Mouse (Mus musculus) liver, embryonic 16.5 days (tissue): ENCODE data around the gene Ces2f. TPM values are rescaled to one million over a fixed set of nuclear protein-coding genes. Genes with fewer than 3 reads are reported as not detected.

Experiments used
- polyA plus RNA-seq: library from polyadenylated mRNA; unstranded; fragments of >200 nt; fragmentation: Nextera tagmentation; extraction: Ambion mirVana; gene quantifications from 2 replicates; pipeline ENCODE4 v1.2.1, GENCODE M21; 2015

Gene Ces2f
- polyA plus RNA-seq, 1 experiment from 2014 or later, result not detected

Other genes starting within 250 kb of the Ces2f start
- gene Ces2a, start 213.4 kb upstream of the Ces2f start, polyA plus RNA-seq, result 28.6 and 34.4 TPM in 2 replicates
- gene Ces2b, start 115.8 kb upstream of the Ces2f start, polyA plus RNA-seq, result 0.37 and 0.48 TPM in 2 replicates
- 0.16 and 0.37 TPM in 2 replicates for gene Ces2c, start 100.3 kb upstream of the Ces2f start, polyA plus RNA-seq
- gene Ces2e, start 21.1 kb upstream of the Ces2f start, polyA plus RNA-seq, result 3.5 and 4.0 TPM in 2 replicates
- gene Ces2g, start 14.4 kb downstream of the Ces2f start, polyA plus RNA-seq, result 21.4 and 26.8 TPM in 2 replicates
- not detected in 2 replicates for gene Ces2h, start 53.5 kb downstream of the Ces2f start, polyA plus RNA-seq
- gene Ces3a, start 101.2 kb downstream of the Ces2f start, polyA plus RNA-seq, result 0.71 and 0.83 TPM in 2 replicates
- gene Ces3b, start 136.4 kb downstream of the Ces2f start, polyA plus RNA-seq, result not detected in 2 replicates
- not detected in 2 replicates for gene Ces4a, start 184.4 kb downstream of the Ces2f start, polyA plus RNA-seq
- 6.6 and 7.5 TPM in 2 replicates for gene Cbfb, start 223.3 kb downstream of the Ces2f start, polyA plus RNA-seq